Mouse (Mus musculus) layer of hippocampus, adult 8-10 months (tissue): ENCODE measurements at regions not wholly inside any gene's neighbourhood (a gene's known extent, or its start where the extent isn't known, plus 50 kb on each side); places are given as distances from the start of the nearest gene placed in this dataset.

Experiments
- DNase-seq, 2 experiments: peaks; one replicate each; pipeline ENCODE4 v3.0.0; 2022; ENCODE audit warnings: low spot score in 2 of 2

- DNase-seq = no peak
These were observed 110.5 kb upstream of the Zfp217 start for GRCm38 (mm10) chr2:170258367-170258766.

DNA sequence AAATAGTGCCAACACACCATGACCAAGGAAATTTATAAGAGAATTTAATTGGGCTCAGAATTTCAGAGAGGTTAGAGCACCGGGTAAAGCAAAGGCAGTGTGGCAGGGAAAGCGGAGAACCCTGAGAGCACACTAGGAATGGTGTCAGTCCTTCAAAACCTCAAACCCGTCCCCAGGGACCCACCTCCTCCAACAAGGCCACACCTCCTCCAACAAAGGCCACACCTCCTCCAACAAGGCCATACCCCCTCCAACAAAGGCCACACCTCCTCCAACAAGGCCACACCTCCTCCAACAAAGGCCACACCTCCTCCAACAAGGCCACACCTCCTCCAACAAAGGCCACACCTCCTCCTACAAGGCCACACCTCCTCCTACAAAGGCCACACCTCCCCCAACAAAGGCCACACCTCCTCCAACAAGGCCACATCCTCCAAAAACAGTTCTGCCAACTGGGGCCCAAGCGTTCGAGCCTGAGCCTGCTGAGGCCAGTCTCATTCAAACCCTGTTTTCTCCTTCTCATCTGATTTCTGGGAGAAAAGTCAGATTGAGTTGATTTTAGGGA, 109.8 kb upstream of the Zfp217 start:
- no peak for DNase-seq

- DNase-seq = no peak
These were observed 108.1 kb upstream of the Zfp217 start for GRCm38 (mm10) chr2:170255997-170256396.

- DNase-seq = no peak
These were observed 107.6 kb upstream of the Zfp217 start for GRCm38 (mm10) chr2:170255533-170255932.

- no peak for DNase-seq
These were observed 106.0 kb upstream of the Zfp217 start for GRCm38 (mm10) chr2:170253681-170254440.

DNA sequence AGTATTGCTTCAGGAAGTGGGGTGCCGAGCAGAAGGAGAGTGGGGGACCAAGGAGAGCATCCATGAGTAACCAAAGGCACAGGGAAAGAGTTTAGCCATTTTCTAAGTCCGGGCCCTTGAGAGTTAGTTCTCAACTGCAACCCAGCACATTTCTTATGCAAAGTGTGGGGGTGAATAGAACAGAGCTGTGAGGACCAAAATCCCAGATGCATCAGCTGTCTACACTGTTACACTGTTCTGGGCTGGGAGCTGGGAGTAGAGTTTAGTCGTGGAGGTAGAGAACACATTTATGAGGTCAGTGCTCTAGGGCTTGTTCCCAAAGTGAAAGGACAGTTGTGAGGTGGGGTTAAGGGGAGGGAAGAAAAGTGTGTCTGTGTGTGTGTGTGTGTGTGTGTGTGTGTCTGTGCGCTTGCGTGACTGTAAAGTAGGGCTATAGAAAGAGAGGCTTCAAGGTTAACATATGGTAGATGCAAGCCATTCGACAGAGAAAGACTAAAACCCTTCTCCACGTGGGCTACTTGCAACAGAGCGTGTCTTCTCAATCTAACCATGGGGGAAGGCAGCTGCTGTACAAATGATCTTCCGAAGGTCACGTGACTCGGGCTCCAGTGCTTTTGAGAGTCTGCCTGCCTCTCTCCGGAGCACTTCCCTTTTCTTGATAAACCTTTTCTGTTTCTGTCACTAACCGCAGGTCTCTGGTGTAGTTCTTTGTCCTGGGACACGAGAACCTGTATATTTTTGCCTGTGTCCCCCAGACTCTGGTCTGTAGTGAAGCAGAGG, 104.5 kb upstream of the Zfp217 start:
- peak in 1 of 2 experiments; percentile 11 for DNase-seq

DNA sequence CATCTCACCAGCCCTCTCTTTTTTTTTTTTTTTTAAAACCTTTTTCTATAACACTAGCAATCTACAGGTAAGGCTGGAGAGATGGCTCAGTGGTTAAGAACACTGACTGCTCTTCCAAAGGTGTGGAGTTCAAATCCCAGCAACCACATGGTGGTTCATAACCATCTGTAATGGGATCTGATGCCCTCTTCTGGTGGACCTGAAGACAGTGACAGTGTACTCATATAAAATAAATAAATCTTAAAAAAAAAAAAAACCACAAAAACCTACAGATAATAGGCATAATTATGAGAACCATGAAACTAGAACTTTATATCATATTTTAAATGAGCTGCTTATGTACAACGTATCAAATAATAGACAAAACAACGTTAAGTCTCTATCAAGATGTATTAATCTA, 102.8 kb upstream of the Zfp217 start:
- no peak for DNase-seq

- peak; percentile 15 to 16 for DNase-seq
These were observed 100.0 kb upstream of the Zfp217 start for GRCm38 (mm10) chr2:170247702-170248445.

DNA sequence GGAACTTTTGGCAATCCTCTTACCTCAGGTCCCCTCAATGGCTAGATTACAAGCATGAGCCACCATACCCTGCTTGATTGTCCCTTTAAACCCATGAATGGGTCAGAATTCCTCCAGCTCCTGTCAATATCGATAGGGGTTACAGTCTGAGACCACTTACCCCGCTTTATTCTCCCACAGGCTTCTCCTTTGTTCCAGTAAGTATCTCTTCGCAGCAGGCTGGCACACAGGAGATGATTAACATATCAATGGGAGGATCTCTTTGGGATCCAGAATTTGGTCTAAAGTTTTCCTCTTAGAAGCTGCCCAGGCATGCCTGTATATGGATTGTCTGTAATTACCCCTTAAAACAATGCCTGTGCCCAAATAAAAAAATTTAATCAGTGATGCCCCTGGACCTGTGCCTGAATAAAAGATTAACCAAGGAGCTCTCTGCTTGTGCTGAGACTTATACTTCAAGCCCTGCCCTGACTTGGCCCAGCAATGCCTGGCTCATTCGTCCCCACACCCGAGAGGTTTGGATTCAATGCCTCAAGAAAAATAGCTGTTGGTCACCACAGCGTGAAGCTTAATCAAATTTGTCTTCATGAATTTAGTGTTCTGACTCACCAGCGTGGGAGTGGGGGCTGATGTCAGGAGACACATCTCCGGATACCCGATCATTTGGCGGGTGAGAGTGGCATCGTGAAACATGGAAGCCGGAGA, 97.9 kb upstream of the Zfp217 start:
- DNase-seq = no peak

- no peak for DNase-seq
These were observed 96.2 kb upstream of the Zfp217 start for GRCm38 (mm10) chr2:170244108-170244507.

GRCm38 (mm10) chr2:170237959-170238358, 90.1 kb upstream of the Zfp217 start:
- DNase-seq = no peak

DNA sequence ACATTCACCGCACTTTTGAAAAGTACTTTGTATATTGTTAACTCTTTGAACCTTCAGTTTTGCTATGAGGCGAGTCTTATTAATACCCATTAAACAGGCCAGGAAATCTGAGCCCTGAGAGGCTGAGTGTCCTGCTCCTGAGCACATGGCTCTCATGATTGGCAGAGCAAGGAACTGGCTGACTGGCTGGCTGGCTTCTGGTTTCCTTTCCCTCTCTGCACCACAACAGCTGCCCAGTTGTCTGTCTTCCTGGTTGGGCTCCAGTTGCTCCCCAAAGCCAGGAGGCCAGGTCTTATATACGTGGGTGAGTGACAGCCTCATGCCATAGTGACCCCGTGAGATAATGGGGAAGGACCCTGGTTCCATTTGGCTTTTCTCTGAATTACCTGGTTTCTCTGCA, 85.5 kb upstream of the Zfp217 start:
- no peak for DNase-seq

GRCm38 (mm10) chr2:170229461-170230080, 81.7 kb upstream of the Zfp217 start:
- no peak for DNase-seq

DNA sequence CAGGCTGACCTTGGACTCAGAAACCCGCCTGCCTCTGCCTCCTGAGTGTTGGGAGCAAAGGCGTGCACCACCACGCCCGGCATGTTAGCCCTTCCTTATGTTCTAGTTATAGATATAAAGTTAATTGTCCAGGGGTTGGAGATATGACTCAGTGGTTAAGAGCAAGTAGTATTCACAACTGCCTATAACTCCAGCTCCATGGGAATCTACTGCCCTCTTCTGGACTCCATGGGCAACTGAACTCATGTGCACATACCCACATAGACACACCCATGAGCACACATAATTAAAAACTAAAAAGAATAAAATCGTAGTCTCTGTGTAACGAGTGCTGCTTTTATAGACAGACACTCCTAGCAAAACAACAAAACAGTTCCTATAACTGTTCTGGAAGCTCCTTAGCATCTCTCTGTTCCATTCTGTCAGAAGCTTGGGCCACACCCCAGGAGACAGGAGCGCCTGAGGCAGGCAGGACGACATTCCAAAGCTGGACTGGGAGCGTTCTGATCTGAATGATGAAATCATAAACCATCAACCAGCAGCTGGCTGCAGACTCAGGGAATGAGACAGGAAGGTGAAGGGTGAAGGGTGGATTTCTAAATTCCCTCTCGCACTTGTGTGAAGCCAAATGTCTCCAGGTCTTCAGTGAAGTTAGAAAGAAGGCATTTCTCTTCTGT, 80.6 kb upstream of the Zfp217 start:
- no peak for DNase-seq

- no peak for DNase-seq
These were observed 76.0 kb upstream of the Zfp217 start for GRCm38 (mm10) chr2:170223872-170224271.

DNA sequence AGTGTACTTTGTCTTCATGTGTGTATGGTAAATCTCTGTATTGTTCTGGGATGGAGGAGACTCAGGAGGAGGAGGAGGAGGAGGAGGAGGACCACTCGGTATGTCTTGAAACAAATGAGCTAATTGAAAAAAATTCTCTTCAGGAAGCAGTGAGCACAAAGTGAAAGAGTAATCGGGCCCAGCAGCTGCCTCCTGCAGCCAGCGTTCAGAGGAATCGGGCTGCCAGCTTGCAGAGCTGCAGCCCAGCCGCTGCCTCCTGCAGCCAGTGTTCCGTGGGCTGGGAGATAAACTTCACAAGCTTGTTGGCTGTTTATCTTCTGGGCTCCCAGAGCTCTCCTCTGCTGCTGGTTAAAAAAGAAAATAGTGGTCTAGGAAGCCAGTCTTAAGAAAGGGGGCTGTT, 74.9 kb upstream of the Zfp217 start:
- no peak for DNase-seq

DNA sequence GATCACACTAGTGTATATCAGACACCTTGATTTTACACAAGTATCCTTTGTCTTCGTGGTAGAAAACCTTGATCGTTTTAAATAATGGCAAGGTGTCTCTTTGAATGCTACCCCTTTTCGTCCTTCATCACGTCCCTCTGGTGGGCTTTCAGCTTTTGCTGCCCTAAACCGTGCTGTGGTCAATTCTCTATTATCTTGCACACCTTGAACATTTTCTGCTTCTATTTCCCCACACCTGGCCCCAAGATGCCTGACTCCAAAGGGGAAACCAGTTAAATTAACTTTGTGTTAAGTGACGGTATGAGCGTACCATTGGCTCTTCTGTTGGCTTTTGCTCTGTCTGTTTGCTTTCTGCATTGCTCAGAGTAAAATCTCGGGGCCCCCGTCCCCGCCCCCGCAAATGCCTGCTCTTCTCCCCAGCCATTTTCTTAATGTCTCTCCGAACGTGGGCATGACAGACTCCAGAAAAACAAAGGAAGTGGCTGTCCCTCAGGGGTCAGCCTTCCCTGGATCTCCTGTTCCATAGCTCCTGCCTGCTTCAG, 74.2 kb upstream of the Zfp217 start:
- no peak for DNase-seq

DNA sequence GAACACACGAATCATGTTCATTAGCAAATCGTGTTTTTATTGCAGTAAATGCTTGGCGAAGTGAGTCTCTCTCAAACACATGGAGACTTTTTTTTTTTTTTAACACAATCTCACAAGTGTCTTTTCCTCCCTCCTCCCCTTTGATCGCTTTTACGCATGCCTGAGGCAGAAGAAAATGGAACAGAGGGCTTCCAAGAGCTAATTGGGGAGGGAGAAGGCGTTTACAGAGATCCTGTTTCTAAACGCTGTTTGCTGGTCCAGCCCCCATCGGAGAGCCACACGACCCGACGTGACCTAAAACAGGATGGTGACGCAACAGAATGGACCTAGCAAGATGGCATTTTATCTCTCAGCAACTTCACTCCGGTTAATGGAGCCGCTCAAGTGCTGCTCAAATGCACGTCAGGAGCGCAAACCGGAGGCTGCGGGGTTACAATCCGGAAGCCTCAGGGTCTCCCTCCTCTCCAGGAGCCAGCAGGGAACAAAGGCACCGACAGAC, 73.0 kb upstream of the Zfp217 start:
- DNase-seq = peak; percentile 8 to 23

DNA sequence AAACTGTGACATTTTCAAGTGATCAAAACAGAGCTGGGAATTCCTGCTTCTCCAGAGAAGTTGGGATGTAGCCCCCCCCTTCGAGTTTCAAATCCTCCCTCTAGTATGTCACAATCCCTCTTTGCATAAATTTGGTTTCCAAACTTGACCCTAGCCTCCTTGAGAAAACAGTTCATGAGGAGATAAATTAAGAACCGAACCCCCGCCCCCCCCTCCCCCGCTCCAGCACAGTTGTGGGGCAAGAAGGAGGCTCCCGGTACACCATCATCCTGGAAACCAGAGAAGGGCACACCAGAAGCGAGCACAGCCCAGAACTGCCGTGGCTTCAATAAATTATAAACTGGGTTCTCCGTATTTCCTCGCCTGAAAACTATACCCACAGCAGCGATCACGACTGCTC, 72.5 kb upstream of the Zfp217 start:
- no peak for DNase-seq
